Mouse (Mus musculus) embryo, embryonic 11.5 days (tissue): ENCODE data around the gene Sipa1l1.

Experiments
- DNase-seq: peaks from one replicate; pipeline ENCODE4 v3.0.0-alpha.2; 2012; ENCODE audit warnings: low read depth, low spot score

The Sipa1l1 gene

GRCm38 (mm10) chr12:82168820-82169533 lies at the start of gene Sipa1l1:
TSS of gene Sipa1l1 (plus strand) at chr12:82169320.
- peak; percentile 96 for DNase-seq

GRCm38 (mm10) chr12:82121947-82122346 lies 47.2 kb upstream of the Sipa1l1 start:
- no peak for DNase-seq

- no peak for DNase-seq
Observed at GRCm38 (mm10) chr12:82122450-82123249, 46.5 kb upstream of the Sipa1l1 start.

- DNase-seq = no peak
Observed at GRCm38 (mm10) chr12:82126796-82127195, 42.3 kb upstream of the Sipa1l1 start.

GRCm38 (mm10) chr12:82139234-82140166 lies 29.6 kb upstream of the Sipa1l1 start:
- no peak for DNase-seq

GRCm38 (mm10) chr12:82143371-82143770 lies 25.7 kb upstream of the Sipa1l1 start:
- no peak for DNase-seq

- DNase-seq = no peak
Observed at GRCm38 (mm10) chr12:82145173-82145572, 23.9 kb upstream of the Sipa1l1 start.

GRCm38 (mm10) chr12:82147021-82147693 lies 22.0 kb upstream of the Sipa1l1 start:
- no peak for DNase-seq

- DNase-seq = no peak
Observed at GRCm38 (mm10) chr12:82148328-82148930, 20.7 kb upstream of the Sipa1l1 start.

GRCm38 (mm10) chr12:82151019-82151418 lies 18.1 kb upstream of the Sipa1l1 start:
- no peak for DNase-seq

GRCm38 (mm10) chr12:82154527-82154926 lies 14.6 kb upstream of the Sipa1l1 start:
- DNase-seq = no peak

- DNase-seq = no peak
Observed at GRCm38 (mm10) chr12:82158516-82158915, 10.6 kb upstream of the Sipa1l1 start.

- no peak for DNase-seq
Observed at GRCm38 (mm10) chr12:82159372-82159771, 9.7 kb upstream of the Sipa1l1 start.

- no peak for DNase-seq
Observed at GRCm38 (mm10) chr12:82165651-82166050, 3.5 kb upstream of the Sipa1l1 start.

- DNase-seq = no peak
Observed at GRCm38 (mm10) chr12:82166101-82166571, 3.0 kb upstream of the Sipa1l1 start.

GRCm38 (mm10) chr12:82169571-82170431 lies 681 bp downstream of the Sipa1l1 start:
- peak; percentile 52 for DNase-seq

GRCm38 (mm10) chr12:82170461-82171279 lies 1.6 kb downstream of the Sipa1l1 start:
- DNase-seq = no peak

GRCm38 (mm10) chr12:82171591-82171990 lies 2.5 kb downstream of the Sipa1l1 start:
- no peak for DNase-seq

- no peak for DNase-seq
Observed at GRCm38 (mm10) chr12:82173623-82174022, 4.5 kb downstream of the Sipa1l1 start.
